Mouse (Mus musculus) erythroblast, embryonic 14.5 days (primary cell): ENCODE data around the gene Cib3.

ENCODE experiments used
- GATA1 ChIP-seq: IDR thresholded peaks from 2 replicates; pipeline ENCODE4 v1.6.1; 2012; ENCODE audit warnings: low read length, inconsistent platforms, mixed read lengths
- TAL1 ChIP-seq: IDR thresholded peaks from 3 replicates; pipeline ENCODE4 v1.6.1; 2012; ENCODE audit warnings: low read length, inconsistent platforms, mixed read lengths

DNA sequence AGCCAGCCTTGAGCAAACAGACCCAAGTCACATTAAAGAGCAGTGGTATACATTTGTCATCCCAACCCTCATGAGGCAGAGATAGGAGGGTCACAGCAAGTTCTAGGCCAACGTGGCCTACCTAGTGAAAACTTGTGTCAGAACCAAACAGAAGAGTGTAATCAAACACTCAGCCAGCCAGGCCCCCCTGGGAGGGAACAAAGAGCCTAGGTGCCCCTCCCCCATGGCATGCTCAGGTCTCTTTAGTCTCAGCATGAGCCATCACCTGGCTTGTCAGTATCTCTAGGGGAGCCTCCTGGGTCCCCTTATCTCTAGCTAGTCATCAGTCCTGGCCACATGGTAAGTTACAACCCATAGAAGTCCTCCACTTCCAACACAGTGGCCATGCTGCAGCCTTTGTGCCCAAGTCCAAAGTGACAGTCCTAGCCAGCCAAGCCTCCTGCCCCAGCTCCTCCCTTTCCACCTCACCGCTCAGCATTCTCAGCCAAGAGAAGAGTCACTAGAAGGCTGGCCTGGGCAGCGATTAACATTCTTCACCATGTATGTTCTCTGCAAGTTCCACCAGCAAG is 42.9 kb downstream of the Cib3 start:
- TF ChIP-seq GATA1 = no peak
- no peak for TF ChIP-seq TAL1
